Mouse (Mus musculus): ENCODE data around the gene Fbxl20.
A peak's percentile ranks its signal among the peaks of the same experiment; 100 is the strongest.

Fbxl20 gene

DNA sequence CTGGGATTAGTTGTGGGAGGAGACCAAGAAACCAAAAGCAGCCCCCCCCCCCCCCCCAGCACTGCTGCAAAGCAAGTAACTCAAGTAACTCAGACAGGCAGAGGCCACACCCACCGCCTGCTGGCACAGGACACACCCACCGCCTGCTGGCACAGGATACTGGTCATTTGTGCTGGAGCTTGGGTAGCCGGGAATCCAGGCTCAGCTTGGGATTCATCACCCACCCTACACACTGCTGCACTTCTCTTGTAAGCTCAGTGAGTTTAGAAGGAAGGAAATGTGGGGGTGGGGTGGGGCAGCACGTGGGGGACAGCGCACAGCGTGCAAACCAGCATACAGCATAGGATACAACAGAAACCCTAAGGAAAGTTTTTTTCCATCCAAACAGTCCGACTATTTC is 62.0 kb downstream of the Fbxl20 start:
- DNase-seq (ENCODE audit: low read depth, low spot score), result no peak

DNA sequence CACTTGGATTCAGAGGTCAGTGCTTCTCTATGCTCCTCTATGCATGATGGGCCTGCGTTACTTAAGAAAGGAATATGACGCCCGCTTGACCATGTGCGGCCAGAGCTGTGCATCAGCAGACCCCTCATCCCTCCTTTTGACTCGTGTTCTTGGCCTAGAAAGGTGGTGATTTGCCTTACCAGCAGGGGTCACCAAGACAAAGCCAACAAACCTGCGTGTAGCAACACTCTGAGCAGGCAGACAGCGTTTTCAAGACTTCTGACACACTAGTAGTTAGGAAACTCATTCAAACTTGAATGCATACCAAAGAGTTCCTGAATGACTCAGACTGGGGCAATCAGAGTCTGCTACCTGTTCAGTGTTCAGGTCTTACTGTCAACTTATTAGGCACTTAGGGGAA is 63.6 kb downstream of the Fbxl20 start:
- DNase-seq (ENCODE audit: low read depth, low spot score), result no peak

DNA sequence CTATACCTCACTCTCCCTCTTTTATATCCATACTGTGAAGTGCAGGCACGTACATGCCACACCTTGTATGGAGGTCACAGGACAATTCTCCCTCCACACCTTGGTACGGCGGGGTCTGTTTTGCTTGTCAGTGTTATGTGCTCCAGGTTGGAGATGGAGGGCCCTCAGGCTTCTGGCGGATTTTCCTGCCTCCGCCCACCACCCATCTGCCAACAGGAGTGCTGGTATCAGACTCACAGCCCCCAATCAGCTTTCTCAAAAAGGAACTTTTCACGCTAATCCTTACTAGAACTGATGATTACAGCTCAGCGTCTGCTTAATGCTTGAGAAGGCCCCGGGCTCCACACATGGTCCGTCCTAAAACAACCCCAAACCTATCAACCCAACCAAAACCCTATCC is 64.1 kb downstream of the Fbxl20 start:
- no peak for DNase-seq (ENCODE audit: low read depth, low spot score)

DNA sequence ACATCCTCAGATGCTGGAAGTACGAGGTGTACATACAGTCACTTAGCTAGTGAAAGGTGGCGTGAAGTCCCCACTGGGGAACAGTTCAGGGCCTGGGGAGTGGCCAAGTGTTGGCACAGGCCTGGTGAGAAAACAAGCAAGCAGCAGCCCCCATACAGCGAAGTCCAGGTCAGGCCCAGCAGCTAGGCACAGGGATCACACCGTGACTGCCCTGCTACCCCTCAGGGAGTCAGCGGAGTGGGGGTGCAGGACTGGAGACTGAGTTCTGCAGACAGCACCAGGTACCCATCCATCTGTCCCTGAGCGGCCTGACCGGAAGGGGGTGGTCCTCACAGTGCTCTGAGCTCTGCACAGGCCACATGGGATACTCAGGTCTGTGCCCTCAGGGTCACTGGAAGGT is 67.5 kb downstream of the Fbxl20 start:
- no peak for DNase-seq (ENCODE audit: low read depth, low spot score)

DNA sequence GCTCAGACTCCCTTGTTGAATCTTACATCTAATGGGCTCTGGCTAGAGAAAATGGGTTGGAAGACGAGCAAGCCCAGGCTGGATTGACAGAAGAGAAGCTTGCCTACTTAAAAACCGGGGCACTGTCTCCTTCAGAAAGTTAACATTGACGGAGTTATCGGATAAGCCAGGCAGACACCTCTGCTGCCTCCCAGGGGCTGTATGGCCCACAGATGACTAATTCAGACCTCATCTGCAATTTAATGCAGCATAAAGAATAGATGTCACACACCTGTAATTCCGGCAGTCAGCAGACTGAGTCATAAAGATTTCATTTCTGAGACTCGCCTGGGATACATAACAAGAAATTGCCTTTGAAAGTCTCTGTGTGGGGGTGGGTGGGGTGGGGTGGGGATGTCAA is 69.8 kb downstream of the Fbxl20 start:
- no peak for DNase-seq (ENCODE audit: low read depth, low spot score)

DNA sequence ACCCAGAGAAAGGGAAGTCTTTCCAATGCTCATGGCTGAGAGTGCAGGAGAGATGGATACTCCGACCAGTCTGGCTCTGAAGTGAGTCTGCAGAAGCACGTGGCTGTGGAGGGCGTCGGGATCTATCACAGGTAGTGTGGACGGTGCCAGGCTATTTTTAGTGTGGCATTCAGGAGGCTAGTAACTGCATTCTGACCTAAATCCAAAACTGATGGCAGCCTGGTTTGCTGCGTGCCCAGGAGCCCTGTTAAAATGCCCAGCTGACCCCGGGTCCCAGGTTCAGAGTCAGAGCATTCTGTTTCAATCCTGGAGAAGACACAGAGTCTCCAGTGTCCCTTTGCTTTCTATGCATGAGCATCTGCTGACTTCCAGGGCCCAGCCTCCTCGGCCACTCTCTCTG is 73.1 kb downstream of the Fbxl20 start:
- DNase-seq (ENCODE audit: low read depth, low spot score), result no peak

DNA sequence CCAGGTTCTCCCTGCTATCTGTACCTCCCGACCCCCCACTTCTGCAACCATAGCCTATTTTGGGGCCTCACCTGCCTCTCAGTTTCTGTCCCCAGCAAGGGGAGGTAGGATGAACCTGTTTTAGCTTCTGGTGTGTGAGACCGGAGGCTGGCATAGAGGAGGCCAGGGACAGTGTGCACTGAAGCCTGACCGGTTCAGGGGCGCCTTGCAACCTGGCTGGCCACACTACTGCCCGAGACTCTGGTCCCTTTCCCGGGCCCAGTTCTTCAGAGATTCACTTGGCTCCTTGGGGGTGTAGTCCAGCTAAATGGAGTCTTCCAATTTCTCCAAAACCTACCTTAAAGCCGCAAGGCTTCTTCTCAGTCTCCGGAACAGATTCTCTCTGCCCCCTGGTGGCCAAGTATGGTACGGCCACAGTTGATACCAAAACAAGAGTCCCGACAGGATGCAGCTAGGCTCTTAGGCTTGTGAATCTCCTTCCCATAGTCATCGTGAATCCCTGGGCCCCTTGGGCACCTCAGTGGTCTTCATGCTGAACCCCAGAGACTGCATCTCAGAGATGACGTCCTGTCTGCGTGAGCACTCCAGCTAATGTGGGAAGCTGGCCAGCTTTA is 74.9 kb downstream of the Fbxl20 start:
- DNase-seq (ENCODE audit: low read depth, low spot score), result peak; percentile 81

DNA sequence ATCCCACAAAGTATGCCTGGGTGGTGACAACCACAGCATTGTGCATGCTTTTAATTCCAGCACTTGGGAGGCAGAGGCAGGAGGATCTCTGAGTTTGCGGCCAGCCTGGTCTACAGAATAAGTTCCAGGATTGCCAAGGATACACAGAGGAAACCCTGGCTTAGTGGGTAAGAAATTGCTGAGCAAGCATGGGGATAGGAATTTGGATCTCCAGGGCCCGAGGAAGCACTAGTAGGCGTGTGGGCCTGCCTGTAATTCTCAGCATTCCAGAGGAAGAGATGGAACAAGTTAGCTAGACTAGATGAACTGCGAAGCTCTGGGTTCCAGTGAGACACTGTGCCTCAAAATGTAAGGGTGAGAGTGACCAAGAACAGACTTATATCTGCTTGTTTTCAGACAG is 76.8 kb downstream of the Fbxl20 start:
- no peak for DNase-seq (ENCODE audit: low read depth, low spot score)

DNA sequence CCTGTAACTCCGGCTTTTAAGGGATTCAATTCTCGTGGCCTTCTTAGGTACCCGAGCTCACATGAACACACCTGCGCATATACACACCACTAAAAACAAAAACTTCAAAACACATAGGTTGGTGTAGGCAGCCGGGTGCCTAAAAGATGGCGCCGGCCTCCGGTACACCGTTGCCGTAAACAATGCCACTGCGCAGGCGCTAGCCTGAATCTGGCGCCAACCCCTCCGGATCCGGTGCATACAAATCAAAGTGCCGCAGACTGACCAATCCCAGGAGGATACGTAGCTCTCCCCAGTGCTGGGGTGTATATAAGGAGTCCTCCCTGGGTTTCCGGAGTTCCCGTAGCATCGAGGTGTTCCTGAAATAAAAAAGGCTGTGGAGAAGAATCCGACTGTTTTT is 82.9 kb downstream of the Fbxl20 start:
- DNase-seq (ENCODE audit: low read depth, low spot score), result no peak

DNA sequence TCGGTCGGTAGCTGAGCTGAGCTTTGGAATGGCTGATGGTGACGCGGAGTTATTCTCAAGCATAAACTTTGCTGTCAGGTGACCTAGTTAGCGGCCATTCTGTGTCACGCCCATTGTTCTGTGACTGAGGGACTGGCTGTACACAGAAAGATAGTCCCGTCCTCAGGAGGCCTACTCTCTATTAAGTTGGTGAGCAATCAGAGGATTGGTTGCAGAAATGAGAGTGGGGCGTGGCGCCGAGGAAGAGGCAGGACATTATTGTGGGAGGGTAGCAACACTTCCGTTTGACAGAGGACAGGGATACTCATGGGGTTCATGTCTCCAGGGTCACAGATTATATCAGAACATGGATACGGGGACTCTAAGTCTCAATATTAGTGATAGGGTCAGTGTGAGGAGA is 84.0 kb downstream of the Fbxl20 start:
- DNase-seq (ENCODE audit: low read depth, low spot score), result no peak

DNA sequence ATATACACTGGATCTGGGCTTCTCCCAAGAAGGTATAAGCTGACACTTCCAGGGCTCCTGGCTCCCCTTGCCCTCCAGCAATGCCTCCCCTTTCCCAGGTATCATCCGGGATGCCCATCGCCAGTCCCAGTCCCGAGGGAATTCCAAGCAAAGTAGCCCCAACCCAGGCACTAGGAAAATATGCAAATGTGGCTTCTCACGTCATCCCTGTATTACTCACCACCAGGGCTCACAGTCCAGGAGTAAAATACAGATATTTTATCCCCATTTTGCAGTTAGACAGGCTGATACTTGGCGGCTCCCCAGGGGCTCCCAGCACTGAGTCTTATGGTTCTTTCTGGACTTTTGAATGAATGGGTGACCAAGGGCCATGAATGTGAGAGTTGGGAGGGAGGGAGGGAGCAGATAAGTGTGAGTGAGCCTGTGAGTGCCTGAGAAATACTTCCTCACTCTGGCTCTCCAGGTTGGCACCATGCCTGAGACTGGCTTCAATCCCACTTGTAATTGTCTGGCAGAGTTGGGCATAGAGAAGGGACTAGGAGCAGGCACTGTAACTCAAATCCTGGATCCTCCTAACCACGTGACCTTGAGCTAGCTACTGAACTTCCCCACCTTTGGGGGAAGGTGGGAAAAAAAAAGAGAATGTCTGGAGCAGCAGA is 88.2 kb downstream of the Fbxl20 start:
- DNase-seq (ENCODE audit: low read depth, low spot score), result no peak

DNA sequence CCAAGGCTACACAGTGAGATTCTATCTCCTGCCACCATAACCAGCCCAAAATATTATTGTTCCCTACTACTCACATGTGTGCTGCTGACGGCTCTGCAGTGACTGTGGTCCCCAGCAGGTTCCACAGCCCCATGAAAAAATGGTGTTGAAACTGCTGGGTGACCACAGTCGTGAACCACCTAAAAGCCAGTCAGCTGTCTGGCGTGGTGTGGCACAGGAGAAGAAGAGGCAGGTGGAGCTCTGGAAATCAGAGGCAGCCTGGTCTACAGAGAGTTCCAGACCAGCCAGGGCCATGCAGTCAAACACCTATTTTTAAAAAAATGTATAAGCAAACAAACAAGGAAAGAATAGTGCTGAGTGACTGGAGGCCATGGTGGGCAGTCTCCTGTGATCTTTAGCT is 88.8 kb downstream of the Fbxl20 start:
- no peak for DNase-seq (ENCODE audit: low read depth, low spot score)

DNA sequence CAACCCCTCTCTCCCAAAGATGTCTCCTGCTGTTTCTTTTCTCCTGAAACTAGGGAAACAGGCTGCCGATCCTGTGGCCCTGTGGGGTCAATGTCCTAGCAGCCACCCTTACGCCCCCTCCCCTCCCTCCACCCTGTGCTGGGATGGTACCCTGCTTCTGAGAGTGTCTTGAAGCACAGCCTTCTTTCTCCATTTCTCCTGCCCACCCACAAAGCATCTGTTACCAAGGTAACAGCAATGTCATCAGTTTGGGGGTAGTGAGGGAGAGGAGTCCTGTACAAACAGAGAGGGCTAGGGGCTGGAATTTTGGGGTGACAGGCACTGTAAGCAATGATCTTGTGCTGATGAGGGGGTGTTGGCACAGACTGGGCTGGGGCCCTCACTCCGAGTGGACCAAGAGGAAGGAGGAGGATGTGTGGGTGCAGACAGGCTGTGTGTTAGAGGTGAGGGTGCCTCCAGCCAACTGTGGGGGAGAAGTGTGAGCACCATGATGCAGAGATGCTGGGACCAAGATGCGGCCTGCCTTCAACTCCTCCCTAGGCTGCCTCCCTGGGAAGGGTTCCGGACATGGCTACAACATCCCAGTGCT is 90.0 kb downstream of the Fbxl20 start:
- no peak for DNase-seq (ENCODE audit: low read depth, low spot score)

DNA sequence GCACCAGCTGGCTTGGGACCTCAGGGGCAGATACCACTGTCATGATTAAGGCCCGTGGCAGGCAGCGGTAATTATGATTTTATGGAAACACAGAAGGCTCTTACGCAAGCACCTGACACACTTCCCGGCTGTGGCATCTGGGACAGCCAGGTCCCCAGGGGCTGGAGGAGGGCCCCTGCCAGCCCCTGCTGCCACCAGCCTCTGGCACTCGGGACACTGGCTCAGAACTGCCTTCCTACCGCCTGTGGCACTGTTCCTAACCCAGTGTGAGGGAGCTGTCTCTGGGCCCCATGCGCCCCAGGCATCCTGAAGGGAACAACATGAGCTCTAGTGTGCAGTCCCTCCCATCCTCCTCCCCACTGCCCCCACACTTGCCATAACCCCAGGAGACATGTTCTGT is 90.5 kb downstream of the Fbxl20 start:
- DNase-seq (ENCODE audit: low read depth, low spot score), result no peak

DNA sequence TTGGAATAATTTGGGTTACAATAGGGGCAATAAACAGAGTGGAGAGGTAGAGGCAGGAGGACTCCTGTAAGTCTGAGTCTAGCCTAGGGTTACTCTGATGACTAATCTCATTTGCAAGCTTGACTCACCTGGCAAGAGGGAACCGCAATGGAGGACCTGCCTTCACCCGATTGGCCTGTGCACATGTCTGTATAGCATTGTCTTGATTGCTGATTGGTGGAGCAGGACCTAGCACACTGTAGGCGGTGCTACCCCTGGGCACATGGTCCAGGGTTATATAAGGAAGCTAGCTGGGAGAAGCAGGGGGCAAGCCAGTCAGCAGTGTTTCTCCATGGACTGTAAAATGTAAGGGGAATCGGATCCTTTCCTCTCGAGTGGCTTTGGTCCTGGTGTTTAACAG is 92.2 kb downstream of the Fbxl20 start:
- peak; percentile 43 for DNase-seq (ENCODE audit: low read depth, low spot score)

DNA sequence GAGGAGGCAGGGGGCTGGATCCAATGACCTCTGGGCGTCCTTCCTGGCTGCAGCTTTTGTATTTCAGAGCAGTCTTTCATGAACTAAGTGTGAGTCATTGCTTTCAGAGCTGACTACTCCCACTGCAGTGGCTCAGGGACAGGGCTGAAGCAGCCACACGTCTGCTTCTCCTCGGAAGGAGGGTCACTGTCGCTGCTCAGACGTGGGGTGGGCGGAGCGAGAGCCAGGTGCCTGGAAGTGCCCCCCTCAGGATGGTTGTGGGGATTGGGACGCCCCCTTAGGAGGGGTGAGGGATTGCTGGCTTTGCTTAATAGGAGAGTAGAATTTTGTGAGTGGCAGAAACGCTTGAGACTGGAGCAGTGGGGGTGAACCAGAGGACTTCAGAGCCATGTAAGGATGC is 92.7 kb downstream of the Fbxl20 start:
- no peak for DNase-seq (ENCODE audit: low read depth, low spot score)

DNA sequence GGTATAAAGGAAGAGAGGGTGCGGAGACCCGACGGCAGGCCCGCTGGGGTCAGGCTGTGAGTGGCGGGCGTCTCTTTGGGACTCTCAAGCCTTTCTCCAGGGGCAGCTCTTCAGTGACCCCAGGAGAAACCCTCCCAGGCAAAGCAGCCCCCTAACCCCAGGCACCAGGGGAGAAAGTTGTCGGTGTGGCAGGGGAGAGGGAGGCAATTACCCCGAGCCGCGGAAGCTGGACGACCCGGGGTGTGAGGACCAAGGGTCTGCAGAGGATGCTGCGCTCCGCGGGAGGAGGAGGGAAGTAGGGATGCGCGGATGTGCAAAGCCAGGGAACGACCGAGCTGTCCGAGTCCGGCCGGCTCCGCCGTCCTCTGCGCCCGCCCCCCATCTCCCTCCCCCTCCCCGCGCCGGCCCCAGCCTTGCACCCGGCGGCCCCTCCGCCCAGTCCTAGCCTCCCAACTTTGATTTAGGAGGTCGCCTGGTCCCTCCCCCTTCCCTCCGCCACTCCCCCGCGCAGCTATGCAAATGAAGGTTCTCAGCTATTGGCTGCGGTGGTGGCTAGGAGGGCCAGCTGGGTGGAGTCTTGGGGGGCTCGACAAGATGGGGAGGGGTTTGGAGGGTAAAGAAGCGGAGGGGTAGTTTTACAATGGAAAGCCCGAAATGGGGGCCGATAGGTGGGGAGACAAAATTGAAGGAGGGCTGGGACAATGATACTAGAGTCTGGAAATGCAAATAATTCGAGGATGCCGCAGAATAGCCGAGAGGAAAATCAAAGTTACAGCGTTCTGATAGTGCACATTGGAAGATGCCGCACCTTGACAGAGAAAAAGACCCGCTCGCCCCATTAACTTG is 97.0 kb downstream of the Fbxl20 start, which contains the start of gene Stac2:
Stac2 (minus strand) TSS at position 474 of the 846 bp plus-strand sequence.
- peak; percentile 43 for DNase-seq (ENCODE audit: low read depth, low spot score)

DNA sequence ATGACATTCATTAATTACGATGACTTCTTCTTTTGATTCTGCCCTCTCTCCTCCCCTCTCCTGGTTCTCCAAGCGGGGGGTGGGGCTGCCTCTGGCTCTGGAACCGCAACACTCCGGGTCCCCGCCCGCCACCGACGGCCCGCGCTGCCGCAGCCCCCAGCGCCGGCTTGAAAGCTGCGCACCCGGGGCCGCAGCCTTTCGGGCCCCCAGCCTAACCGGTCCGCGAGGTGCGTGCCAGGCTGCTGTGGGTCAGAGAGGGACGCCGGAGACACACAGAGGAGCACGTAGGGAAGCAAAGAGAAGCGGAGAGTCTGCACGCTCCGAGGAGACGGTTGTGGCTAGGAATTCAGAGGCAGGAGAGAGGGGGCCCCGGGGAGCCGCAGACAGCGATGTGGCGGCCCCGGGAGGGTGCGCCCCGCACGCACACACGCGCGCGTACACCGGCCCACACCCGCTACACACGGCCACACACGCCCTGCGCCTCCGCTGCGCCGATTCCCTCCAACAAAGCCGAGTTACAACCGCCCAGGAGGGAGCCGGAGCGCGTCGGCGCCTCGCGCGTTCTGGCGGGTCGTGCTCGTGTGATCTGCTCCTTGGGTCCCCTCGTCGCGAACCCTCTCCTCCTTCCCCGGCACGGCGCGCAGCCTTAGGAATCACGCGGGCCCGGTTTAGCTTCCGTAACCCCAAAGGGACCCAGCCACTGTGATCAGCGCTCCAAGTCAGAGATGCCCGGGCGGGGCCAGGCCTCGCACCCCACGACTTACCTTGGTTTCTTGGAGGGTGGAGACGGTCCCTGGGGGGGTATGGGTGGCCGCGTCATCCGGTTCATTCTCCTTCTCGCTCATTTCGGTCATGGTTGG is 97.8 kb downstream of the Fbxl20 start:
- peak; percentile 42 for DNase-seq (ENCODE audit: low read depth, low spot score)

DNA sequence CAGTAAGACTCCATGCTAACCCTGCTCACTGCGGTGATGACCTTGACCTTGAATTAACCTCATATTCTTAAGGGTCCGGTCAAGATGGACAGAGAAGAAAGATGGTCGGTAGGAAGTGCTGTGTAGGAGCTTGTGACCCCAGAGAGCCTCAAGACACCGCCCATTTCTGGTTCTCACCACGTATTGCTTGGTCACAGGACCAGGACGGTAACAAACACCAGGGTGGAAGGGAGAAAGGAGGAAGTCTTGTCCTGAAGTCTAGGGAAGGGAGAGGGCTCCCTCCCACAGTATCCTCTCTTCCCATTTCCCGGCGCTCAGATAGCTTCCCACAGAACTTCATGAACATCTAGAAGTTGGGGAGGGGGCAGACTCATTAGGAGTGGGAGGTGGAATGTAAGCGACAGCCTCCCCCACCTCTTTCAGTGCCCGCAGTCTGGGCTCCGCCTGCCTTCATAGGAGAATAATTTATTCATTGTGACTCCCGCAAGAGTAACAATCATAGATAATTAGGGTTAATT is 98.5 kb downstream of the Fbxl20 start:
- DNase-seq (ENCODE audit: low read depth, low spot score), result no peak

DNA sequence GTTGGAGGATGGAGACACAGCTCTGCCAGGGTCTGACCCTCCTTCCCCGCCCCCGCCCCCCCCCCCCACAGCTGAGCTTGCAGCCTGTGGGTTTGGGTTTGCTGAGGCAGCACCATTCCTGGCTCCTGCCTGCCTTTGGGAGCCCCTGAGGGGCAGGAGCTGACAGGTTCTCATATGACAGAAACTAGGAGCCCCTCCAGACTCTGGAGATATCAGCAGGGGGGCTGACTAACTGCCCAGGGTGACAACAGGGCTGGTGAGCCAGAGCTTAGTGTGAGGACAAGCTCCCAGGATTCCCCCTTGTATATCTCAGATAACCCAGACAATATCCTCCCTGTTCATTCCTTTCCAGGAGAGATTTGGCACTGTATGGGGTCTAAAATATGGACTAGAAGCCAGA is 99.3 kb downstream of the Fbxl20 start:
- no peak for DNase-seq (ENCODE audit: low read depth, low spot score)

DNA sequence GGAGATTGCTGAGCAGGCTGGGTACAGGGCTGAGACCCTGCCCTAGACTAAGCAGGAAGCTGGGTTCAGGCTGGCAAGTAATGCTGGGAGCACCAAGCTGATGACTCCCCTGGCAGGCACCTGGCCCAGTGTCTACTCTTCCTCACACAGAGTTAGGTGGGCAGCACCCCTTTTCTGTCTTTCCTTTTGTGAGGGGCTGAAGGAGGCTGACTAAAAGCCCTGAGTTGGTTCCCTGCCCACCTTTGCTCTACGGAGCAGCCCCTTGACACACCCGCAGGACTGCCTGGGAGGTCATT is 99.7 kb downstream of the Fbxl20 start:
- no peak for DNase-seq (ENCODE audit: low read depth, low spot score)
